Mouse (Mus musculus): Measurements from ENCODE around the gene Cant1. TPM values are rescaled to one million over a fixed set of nuclear protein-coding genes. Genes with fewer than 3 reads are reported as not detected.
"Not testable (repeated sequence)": the region's sequence is repeated elsewhere in the genome, so short reads cannot be mapped to it uniquely, and the experiment has no call there.

Gene Cant1
- polyA plus RNA-seq, 3 experiments from 2014 or later = 23.6 to 35.7 (median 25.1) TPM

DNA sequence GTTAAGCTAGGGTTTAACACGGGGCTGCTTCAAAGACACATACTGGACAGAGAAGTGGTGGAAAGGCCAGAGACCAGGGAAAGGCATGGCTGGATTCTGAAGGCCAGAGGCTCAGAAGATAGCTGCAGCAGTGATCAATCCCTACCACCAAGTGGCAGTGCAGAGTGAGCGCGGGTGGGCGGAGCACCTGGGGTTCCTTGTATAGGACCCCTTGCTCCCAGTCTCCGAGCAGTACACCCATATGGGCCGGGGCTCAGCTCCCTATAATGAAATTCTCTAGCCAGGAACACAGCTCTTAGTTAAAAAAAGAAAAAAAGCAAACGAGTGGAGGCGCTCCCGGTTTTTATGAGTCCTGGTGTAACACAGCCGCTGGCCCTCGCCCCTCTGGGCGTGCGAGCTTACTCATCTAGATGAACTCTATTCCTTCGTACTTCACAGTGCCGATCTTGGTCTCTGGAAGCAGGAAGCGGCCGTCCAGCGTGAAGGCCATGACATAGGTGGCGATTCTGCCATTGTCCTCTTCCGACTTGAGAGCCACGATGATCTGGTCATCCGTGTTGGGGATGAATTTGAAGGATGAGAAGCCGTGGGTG lies 11.5 kb downstream of the Cant1 start:
- no peak for ATAC-seq

DNA sequence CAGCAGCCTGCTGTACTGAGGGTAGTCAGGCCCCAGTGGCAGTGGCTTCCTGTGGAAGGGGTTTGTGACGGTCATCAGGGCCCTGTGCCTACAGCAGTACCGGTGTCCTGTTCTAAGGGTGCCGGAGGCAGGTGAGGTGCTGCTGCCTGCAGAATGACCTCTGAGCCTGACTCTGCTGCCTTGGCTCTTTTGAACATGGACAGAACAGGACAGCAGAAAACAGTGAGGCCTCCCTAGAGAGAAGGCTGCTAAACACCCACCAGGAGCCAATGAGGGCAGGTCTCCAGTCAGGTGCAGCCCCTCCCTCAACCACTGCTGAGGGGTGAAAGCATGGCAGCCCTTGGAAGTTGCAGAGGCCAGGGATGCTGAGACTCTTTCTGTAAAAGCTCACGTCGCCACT lies 12.4 kb downstream of the Cant1 start:
- no peak for ATAC-seq

DNA sequence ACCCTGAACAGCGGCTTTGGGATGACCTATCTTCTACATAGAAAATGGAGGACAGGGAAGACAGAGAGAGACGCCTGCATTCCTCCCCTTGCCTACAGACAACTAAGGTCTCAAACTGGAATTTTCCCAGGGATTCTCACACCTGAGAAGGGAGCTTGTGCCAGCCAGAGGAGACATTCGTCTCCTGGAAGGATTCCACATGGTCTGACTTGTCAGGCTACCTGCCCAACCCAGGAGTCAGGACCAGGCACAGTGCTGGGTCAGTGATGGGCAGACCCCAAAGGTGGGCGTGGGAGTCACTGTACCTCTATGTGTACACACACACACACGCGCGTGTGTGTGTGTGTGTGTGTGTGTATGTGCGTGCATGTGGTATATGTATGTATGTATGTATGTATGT lies 13.6 kb downstream of the Cant1 start:
- no peak for ATAC-seq

DNA sequence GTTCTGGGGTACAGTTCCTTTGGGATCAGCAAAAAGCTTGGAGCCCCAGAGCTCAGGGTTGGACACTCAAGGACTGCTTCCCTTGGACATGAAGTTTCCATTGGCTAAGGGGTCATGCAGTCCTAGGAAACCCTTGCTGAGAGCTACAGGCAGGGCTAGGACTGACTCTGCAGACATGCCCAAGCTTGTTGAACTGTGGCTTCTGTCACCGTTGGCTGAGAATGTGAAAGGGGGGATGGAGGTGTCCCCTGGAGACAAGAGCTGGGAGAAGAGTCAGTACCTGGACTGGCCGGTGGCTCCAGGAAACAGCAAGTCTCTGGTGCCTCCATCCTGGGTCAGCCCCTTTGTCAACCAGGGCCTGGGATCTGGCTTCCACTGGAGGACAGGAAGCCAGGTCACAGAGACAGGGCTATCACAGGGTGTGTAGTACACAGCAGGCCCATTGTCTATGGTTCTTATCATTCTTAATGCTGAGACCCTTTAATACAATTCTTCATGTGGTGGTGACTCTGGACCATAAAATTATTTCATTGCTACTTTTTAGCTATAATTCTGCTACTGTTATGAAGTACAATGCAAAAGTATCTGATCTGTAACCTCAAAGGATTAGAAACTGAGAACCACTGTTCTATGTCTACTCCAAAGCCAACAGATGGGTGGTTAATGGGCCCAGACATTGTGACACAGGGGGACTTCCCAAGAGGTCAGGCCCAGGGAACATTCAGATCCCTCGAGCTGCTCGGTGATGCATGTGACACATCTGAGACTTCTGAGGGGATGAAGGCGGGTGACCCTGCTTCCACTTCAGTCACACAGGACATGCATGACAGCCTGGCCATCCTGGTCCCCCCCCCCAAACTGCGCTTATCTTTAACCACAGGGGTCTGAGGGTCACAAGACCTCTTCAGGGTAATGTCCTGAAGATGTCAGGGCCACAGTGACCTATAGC lies 14.7 kb downstream of the Cant1 start:
- ATAC-seq = no peak

DNA sequence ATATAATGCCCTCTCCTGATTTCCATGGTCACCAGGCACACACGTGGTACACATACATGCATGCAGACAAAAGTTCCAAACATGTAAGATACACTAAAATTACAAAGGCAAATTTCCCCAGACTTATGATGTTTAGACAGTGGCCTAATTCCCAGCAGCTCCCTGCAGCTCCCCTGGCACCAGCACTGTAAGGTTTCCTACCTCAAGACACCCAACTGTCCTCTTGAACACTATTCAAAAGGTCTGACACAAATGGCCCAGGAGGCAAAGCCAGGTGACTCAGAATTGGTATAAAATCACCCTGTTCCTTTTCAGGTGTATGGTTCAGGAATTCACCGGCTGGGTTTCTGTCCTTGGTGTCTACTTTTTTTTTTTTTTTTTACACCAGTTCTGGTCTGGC lies 15.7 kb downstream of the Cant1 start:
- no peak for ATAC-seq

DNA sequence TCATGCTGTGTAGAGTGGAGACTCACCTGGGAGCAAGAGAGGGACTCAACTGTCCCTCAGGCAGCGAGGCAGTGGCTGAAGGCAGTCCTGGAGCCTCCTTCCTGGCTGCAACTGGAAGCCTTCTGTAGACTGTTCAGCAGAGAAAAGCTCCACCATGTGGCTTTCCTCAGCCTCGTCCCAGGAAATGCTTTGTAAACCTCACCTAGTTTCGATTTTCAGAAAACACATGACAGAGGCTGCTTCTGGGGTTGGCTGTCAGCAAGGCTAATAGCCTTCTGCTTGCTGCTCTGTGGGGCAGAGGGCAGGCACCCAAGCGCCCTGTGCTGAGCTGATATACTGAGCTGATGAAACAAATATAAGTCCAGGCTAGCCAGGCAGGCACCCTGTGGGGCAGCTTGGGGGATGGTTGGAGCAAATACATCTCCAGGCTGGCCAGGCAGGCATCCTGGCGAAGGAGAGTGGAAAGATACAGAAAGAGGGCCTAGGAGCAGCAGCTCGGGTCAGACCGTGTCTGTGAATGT lies 17.1 kb downstream of the Cant1 start, which contains the start of gene Lgals3bp:
Gene Lgals3bp (minus strand): TSS at position 333 of the 521 bp plus-strand sequence.
- ATAC-seq = peak; percentile 96

DNA sequence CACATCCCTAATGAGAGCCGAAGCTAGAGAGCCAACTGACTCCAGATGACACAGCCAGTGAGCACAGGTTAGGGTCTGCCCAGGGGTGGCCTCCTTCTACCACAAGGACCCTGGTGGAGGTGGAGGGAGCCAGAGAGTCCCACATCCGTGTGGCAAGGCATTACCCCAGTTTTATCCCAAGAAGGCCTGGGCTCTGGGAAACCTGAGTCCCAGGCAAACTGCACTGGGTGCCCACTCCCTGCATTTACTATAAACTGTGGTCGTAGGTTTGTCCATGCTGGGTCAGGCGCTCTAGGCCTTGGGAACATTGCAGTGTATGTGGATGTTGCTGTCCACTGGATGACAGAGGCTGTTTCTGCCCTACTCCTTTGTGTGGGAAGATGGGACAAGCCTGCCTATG lies 17.7 kb downstream of the Cant1 start:
- ATAC-seq = no peak

DNA sequence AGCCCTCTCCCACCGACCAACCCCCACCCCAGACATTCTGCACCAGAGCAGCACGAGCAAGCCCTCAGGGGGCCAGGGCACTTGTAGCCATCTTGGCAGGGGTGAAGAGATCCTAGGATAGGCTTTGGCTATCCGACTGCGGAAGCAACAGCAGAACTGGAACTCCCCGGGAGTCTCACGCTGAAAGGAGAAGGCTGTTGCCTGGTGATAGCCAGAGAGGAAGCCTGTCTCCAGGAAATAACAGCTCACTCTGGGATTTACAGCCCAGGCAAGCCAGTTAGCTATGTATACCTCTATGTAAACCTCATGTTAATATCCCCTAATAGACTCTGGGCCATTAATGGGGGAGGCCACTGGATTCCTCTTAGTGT lies 18.3 kb downstream of the Cant1 start:
- ATAC-seq = no peak

DNA sequence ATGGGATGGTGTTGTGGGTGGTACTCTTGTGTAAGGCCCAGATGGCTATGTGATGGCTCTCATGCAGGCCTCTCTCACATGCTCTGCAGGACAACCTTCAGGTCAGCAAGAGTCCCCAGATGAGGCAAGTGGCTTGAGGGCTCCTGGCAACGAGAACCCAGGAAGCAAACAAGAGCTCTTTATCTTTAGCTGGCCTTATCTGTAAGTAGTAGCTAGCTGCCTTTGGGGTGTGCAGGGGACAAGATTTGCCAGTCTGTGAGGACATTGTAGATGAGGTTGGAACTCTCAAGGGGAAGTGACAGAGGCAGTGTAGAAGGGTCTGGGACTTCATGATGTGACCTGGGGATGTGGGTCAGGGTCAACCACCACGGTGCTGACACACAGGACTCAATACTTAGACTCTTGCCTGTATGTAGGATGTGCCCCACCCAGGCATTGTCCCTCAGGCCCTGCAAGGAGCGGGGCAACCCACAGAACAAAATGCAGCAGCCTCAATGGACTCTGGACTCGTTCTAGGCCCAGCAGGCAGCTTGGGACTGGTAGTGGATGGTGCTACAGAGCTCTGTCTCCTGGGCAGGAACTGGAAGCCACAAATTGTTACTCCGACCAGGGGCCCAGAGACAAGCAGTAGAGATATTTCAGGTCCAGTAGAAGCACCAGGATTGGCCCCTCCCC lies 18.9 kb downstream of the Cant1 start:
- ATAC-seq = no peak

DNA sequence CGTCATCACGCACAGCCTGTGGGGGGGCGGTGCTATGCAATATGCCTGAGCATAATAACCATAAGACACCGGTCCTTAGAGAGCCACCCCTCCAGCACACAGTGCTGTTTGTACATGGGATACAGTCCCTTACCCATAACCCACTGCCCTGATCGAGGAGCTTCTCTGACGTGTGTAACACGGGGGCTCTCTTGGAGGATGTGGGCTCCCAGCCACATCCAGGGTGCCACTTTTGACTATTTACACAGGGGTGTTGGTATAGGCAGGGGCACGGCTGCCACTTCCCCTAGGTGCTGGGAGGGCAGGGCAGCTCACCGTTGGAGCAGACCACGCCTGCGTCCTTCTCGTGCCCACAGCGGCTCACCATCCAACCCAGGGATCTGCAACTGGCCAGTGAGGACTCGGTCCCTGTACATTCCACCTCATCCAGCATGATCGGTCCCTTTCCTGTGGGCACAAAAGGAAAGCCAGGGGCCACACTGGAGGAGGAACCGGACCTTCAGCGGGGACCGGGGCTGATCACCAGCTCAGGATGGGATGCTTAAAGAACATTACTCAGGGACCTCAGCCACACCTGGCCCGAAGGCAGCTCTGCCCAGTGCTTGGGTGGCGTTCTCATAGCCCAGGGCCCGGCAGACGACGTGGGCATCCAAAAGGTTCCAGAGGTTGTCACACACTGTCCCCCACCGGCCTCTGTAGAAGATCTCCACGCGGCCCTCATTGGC lies 20.9 kb downstream of the Cant1 start:
- ATAC-seq = no peak

DNA sequence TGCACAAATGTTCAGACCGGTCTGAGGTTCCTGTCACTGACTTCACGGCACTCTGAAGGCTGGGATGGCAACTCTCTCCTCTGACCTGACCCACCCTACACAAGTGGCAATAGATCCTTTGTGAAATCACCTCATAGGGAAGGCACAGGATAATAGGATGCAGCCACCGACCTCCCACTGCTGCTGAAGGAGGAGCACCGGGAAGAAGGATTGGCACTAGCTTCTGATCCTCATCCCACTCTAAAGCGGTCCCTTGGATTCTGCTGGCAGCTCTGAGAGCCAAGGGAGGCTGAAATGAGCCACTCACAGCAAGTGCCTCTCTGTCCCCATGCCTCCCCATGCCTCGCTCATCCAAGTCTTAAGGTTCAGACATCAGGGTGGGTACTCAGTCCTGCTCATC lies 24.3 kb downstream of the Cant1 start:
- ATAC-seq = no peak

DNA sequence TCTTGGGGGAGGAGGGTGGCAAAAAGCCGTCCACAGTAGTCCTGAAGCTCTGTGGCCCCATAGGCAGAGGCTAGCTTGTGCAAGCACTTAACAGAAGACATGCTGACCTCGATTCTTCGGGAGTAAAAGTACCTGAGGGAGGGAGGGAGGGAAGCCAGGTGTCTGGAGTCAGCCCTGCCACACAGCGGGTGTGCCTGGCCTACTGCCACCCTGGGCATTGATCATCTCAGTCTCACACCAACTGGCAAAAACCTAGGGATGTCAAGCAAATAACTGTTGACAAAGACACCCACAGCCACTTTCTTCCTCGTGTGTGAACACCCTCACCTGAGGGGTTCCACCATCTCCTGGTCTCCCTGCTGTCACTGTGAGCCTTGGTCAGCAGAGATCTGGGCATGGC lies 24.9 kb downstream of the Cant1 start:
- ATAC-seq = no peak

DNA sequence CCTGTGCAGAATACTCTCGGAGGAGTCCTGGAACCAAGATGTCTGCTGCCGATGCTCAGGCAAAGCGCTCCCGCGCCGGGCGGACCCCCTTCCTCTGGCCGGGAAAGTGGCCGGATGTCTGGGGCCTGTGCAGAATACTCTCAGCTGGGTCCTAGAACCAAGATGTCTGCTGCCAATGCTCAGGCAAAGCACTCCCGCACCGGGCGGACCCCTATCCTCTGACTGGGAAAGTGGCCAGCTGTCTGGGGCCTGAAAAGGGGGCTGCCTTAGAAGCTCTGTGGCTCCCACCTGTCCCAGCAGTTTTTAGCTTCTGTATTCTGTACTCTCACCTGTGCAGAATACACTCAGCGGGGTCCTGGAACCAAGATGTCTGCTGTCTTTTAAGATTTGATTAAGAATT lies 31.1 kb downstream of the Cant1 start:
- not testable (repeated sequence) for ATAC-seq

DNA sequence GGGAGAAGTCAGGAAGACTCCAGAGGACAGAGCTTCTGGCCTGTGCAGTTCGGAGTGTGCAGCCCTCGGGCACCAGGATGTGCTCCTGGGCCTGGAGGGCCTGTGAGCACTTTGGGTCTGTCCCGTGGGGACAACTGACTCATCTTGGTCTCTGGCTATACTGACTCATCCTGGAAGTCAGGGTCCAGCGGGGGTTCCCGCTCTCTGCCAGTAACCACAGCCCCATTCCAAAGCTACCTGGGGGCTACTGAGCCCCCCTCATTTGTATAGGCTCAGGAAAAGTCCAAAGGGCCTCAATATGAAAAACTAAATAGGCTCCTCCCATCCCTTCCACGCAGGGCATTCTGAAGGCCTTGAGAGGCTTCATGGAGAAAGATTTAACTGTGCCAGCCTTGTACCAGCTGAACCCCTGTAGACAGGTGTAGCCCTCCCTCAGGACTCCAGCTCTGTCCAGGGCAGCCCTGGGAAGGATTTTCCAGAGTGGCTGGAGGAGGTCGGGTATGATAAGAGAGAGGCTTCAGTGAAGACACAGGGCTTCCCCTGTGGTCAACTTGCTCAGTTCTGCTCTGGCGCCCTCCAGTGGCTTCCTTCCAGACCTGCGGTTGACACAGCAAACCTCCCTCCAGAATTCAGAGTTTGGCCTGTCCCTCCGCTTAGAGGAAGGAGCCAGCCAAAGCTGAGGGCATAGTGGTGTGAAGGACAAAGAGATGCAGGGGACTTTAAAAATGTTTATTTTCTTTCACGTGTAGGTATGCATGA lies 39.5 kb downstream of the Cant1 start:
- ATAC-seq = peak; percentile 71

DNA sequence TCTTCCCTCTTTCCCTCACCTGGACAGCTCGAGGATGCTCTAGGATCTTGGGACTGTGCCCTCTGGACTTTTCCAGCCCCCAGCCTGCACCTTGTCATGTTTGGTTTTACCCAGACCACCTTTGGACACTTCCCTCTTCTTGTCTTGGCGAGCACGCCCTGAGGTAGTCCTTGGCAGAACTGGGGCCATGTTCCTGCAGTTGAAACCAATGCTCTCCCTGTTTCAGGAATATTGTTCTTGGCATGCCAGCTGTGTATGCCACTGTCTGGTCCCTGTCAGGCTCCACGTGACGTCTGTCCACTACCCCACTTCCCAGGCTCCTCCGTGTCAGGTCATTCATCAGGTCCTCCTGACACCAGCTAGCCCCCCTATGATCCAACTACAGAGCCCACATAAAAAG lies 40.2 kb downstream of the Cant1 start:
- no peak for ATAC-seq

DNA sequence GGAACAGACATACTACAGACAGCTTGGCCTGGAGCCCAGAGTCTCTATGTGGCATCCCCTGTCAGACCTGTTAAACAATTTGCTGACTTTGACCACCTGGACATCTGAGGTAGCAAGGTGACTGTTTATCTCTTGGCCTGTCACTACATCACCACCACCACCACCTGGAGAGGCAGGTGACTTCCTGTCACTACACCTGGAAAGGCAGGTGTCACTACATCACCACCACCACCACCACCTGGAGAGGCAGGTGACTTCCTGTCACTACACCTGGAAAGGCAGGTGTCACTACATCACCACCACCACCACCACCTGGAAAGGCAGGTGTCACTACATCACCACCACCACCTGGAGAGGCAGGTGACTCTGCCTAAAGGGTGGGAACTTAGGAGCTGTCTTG lies 42.6 kb downstream of the Cant1 start:
- ATAC-seq = not testable (repeated sequence)

DNA sequence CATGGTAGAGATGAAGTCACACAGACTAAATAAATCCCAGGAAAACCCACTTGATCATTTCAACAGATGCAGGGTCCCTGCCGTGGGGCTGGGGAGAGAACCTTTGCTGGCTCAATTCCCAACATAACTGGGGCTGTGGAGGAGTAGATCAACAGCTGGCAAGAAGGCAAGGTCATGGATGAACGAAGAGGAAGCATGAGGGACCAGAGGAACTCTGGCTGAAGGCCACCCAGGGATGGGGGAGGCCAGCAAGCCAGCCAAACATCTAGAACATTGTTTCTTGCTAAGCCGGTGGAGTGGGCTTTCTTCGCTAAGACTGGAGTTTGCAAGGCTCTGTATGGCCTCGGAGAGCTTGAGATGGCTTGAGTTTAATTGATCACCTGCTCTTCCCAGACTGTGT lies 43.0 kb downstream of the Cant1 start:
- ATAC-seq = no peak

DNA sequence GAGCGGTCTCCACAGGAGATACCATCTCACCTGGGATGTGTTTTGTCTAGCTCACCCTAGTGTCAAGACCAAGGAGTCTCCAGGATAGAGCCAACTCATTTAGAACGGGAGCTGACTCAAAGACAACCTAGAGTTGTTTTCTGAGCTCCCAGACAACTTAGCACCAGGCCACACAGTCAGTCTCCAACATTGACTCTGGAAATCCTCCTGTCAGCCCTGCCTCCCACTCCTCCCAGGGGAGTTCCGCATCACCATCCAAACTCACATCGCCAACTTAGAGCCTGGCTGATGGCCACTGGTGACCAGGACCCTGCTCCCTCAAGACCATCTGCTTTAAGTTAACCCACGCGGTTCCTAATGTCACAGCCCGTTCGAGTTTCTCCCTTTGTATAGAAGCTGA lies 43.4 kb downstream of the Cant1 start:
- ATAC-seq = no peak

DNA sequence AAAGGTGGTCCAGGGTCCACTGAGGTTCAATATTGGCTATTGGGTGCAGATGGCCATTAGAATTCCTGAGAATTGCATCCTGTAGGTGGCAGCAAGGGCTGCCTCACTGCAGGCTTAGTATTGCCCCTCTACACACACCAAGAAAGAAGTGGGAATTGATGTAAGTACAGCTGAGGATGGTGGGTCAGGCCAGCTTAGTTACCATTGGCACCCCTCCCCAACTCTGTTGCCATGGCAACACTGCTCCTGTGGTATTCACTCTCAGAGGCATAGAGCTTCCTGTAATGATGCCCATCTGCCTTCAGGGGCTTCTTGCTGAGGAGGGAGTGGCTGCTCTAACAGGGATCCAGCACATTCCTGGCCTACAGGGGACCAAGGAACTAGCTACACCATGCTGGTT lies 43.9 kb downstream of the Cant1 start:
- ATAC-seq = no peak

DNA sequence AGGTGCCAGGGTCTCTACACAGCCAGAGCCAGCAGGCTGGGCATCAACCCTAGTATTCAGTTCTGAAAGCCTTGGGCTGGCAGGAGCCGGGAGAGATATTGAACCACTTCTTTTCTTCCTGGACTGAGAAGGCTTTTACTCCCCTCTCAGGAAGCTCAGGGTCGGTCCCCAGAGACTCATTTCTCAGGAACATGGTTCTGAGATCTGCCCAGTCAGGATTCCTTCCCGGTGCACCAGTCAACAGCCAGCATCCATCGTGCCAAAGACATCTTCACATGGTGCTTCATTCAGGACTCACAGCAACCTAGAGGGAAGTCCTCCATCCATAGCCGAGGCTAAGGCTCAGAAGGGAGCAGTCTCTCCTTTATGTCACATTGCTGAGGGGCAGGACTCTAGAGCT lies 44.4 kb downstream of the Cant1 start:
- no peak for ATAC-seq

DNA sequence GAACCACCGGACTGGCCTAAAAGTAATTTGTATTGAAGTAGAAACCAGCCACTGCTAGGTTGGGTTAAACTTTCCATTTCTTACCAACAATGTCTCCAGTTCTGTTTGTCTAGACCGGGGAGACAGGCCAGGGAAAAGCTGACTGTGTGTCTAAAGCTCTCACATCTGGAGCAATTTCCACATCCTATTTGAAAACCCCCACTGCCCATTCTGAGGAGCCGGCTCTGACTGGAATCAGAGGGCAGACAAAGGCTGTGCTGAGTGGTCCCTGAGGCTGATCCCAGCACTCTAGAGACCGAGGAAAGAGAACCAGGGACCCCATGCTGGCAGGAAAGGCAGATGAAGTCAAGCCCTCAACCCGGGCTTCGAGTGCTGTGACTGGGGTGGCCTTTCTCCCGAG lies 46.2 kb downstream of the Cant1 start:
- no peak for ATAC-seq

DNA sequence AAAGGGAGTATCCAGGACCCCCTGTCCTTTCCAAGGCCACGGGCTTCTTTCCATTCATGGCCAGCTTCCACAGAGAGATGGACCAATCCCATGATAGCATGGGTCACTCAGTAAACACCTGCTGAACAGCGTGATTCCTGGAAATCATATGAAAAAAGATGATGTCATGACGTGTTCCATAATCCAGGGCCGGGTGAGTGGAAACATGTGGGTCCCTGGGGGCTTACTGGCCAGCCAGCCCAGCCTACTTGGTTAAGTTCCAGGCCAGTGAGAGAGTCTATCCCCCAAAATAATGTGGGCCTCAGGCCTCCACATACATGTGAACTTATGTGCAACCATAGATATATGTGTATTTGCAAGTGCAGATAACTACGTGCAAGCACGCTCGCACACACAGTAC lies 47.0 kb downstream of the Cant1 start:
- no peak for ATAC-seq
